Mouse (Mus musculus) kidney, adult 11 months (tissue): ENCODE measurements around the gene Slc12a6.

ENCODE experiments used
- DNase-seq: peaks from one replicate; pipeline ENCODE4 v3.0.0; 2022

Slc12a6 gene

DNA sequence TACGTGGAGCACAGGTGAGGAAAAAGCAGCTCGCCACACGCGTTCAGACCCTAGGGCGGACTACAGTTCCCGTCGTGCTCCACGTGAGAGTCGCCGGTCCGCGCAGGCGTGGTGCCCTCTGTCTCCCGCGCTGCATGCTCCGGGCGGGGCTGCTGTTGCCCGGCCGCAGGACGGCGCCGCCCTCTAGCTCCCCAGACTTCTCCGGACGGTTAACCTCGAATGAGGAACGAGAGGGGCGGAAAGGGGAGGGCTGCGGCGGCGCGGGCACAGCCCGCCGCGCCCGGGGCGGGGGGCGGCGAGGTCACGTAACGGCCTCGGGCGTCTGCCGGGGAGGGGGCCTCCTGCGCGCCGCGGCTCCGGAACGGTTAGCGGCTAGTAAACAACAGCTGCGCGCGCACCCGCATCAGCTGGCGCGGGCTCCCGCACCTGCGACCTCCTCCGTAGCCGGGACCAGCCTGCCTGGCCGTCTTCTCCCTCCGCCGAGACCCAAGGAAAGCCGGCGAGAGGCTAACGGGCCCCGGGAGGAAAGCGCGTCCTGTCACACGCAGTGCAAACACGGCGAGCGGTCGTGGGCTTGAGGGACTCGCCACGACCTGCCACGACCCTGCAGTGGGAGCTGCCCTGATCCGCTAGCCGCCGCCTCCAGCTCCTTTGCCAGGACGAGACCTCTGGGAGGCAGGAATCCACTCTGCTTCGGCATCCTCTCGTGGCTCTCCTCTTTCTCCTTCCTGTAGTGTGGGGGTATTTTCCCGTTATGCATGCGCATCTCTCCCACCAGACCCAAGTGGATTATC lies at the start of gene Slc12a6:
Gene Slc12a6, plus strand, starts transcription at position 378 of the 794 bp plus-strand sequence.
- DNase-seq, result peak; percentile 93

DNA sequence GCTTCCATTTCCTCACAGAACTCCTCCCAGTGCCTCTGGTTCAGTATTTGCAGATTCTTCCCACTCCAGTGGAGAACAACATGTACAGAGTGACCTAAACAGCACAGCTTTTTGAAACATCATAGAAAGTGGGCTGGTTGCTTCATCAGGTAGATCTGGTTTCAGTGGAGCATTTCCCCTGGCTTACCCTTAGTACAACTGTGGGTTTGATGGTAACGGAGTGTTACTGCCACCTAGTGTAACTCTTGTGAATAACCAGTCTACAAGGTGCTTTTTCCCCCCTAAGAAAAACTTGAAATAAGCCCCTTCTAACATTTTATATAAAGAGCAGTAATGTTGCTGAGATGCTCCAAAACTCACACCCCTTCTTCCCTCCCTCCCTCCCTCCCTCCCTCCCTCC lies 49.6 kb upstream of the Slc12a6 start:
- DNase-seq, result no peak

DNA sequence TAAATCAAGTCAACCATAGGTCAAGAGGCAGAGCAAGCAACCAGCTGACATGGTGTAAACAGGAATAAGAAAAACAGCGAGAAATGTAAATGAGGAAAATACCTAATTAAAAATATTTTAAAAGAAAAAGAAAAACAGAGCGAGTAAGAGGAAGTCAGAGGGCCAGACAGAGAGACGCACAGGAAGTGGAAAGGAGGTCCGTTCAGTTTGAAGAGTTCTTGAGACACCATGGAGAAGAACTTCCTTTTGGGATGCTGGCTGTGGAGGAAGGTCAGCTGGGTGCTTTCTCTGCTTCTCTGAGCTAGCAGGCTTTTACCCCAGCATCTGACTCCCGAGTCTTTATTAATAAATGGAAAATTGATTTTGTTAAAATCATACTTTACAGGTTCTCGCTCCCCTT lies 48.0 kb upstream of the Slc12a6 start:
- DNase-seq, result no peak

DNA sequence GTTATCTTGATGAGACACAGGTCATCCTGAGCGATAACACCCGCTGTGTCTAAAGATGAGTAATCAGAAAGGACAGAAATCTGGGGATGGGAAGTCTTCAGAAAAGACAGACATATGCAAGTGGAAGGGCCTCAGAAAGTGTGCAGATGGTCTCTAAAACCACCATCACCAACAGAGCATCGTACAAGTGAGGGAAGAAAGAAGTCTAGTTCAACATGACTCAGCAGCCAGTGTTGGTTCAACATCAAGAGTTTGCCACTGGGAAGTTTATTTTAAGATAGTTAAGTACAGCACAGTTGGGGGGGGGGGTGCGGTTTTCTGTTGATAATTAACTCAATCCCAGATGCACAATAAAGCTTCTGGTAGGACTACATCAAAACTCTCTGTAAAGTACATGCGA lies 44.7 kb upstream of the Slc12a6 start:
- DNase-seq, result no peak

GRCm38 (mm10) chr2:112222607-112223006 lies 43.0 kb upstream of the Slc12a6 start:
- no peak for DNase-seq

- no peak for DNase-seq
Measured at GRCm38 (mm10) chr2:112224356-112224755, 41.3 kb upstream of the Slc12a6 start.

DNA sequence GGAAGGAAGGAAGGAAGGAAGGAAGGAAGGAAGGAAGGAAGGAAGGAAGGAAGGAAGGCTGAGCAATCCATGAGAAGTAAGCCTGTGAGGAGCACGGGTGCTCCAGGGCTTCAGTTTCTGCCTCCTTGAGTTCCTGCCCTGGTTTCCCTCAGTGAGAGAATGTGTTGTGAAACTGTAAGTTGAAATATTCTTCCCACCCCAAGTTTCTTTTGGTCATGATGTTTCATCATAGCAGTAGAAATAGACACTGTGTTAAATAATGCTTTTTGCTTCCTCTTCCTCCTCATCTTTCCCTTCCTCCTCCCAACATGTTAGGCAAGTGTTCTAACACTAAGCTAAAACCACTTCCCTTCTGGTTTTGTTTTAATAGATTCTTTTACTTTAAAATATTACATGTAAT lies 33.0 kb upstream of the Slc12a6 start:
- DNase-seq, result no peak

- no peak for DNase-seq
Measured at GRCm38 (mm10) chr2:112236620-112237019, 29.0 kb upstream of the Slc12a6 start.

DNA sequence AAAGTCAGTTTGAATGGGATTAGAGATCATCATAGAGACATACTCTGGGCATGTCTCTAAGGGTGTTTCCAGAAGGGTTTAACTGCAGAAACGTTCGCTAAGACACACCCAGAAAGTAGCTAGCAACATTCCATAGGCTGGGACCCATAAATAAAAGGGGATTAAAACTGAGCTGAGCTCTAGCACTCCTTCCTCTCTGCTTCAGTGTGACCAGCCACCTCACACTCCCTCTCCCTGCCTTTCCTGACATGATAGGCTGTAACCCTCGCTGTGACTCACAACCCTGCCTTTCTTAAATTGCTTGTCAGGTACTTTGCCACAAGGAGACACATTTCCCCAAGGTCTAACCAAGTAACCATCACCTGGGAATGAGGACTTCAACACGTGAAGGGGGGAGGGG lies 27.6 kb upstream of the Slc12a6 start:
- DNase-seq, result no peak

DNA sequence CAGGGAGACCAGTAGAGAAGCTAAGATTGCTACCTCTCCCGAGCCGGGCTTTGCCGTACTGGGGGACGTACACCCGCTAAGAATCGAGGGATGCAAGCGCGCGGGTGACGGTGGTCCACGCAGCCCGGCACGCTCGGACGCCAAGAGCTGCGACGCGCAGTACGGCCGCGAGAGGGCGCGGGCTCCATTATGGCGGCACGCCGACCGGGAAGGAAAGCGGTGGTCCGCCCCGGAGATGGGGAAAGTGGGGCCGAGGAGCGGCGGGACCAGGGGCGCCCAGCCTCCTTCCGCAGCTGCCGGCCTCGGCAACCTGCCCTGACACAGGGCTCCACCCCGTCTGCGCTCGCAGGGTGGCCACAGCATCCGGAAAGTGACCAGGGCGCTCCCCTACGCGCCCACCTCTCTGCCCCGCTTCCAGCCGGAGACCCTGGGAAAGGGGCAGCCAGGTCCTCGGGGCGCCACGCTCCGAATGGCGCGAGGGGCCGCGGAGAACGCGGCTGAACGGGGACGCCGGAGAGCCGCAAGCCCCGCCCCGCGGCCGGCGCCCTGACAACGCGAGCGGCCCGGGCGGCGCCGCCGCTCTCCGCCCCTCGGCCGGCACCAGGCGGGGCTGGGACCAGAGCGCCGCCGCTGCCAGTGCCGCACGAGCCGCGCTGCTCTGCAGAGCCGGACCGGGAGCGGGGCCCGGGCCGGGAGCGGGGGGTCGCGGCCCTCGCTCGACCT lies 26.3 kb upstream of the Slc12a6 start, which contains the start of gene Lpcat4:
Gene Lpcat4, plus strand, starts transcription at position 257 of the 723 bp plus-strand sequence.
- DNase-seq, result peak; percentile 79

GRCm38 (mm10) chr2:112239935-112240721 lies 25.5 kb upstream of the Slc12a6 start:
- no peak for DNase-seq

- no peak for DNase-seq
Measured at GRCm38 (mm10) chr2:112241787-112242186, 23.8 kb upstream of the Slc12a6 start.

- no peak for DNase-seq
Measured at GRCm38 (mm10) chr2:112245307-112245706, 20.3 kb upstream of the Slc12a6 start.

- no peak for DNase-seq
Measured at GRCm38 (mm10) chr2:112246193-112246592, 19.4 kb upstream of the Slc12a6 start.

DNA sequence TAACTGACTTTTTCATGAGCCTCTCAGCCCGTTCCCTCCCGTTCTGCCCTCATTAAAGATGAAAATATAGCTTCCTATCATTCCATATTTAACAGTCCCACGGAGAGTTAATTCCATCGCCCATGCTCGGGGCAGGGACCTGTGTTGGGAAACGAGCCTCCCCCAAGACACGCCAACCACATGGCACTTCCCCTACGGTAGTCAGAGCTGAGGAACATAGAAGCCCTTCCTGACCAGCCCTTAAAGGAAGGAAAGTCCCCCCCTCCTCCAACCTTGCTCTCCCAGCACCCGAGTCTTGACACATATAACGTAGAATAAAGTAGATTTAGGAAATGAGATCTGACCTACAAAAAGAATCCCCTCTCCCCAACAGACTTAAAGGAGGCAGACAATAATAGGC lies 18.3 kb upstream of the Slc12a6 start:
- DNase-seq, result no peak

DNA sequence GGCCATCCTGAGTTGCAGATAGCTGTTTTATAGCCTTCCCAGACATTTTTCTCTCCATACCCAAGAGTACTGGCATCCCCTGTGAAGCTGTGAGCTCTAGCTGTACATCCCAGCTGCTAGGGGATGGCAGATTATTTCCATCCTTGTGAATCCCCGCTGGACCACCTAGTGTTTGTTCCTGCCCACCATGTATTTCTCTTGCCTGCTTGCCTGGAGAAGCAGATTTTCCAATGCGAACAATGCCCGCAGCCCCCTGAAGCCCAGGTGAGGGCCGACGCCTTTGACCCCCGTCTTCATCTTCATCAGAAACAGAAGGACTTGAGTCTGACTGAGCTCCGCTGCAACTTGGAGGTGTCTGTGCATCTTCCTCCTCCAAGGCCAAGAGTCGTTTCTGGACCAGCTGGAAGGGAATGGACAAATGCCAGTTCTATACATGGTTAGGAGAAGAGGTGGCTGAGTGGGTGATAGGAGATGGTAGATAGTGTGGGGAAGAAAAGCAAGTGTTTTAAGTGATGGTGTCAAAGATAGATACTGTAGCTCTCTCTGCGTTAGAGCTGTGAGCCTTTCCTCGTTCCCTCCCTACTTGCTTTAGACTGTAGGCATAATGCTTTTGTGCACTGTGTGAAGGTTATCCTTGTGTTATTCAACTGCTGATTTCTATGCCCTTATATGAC lies 15.7 kb upstream of the Slc12a6 start:
- DNase-seq, result no peak

- no peak for DNase-seq
Measured at GRCm38 (mm10) chr2:112254675-112255515, 10.7 kb upstream of the Slc12a6 start.

GRCm38 (mm10) chr2:112259241-112259962 lies 6.2 kb upstream of the Slc12a6 start, which contains the start of gene Nutm1:
TSS of gene Nutm1 (minus strand) at chr2:112259291.
- no peak for DNase-seq

DNA sequence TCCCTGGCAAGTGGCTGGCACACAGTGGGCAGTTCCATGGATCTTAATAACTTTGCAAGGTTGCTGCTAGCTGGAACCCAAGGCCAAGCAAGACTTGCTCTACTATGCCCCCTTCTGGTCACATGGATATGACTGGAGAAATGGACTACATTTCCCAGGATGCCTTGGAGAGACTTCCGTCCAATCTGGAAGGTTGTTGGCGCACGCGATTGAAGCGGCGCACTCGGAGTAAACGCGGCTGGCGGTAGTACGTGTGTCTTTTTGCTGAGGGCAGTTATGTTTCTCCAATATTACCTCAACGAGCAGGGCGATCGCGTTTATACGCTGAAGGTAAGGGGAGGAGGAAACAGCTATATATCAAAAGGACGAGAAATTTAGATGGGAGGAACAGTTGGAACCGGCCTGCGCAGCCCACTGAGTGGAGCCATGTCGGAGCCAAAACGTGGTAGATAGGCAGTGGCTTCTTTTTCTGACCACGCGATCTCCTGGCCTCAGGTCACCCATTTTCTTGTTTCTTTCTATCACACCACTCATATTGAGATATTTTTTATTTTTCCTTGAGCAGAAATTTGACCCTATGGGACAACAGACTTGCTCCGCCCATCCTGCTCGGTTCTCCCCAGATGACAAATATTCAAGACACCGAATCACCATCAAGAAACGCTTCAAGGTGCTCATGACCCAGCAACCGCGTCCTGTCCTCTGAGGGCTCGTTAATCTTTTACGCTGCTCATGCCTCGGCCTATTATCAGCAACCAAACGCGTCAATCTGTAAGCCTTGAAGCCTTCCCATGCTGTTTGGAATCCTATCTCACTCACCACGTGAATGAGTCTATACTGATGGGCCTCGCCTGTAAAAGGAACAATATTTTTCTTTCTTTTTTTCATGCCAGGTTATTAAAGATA lies 3.6 kb upstream of the Slc12a6 start, which contains the start of gene Nop10:
Gene Nop10, plus strand, starts transcription at position 179 of the 906 bp plus-strand sequence.
- DNase-seq, result peak; percentile 82

DNA sequence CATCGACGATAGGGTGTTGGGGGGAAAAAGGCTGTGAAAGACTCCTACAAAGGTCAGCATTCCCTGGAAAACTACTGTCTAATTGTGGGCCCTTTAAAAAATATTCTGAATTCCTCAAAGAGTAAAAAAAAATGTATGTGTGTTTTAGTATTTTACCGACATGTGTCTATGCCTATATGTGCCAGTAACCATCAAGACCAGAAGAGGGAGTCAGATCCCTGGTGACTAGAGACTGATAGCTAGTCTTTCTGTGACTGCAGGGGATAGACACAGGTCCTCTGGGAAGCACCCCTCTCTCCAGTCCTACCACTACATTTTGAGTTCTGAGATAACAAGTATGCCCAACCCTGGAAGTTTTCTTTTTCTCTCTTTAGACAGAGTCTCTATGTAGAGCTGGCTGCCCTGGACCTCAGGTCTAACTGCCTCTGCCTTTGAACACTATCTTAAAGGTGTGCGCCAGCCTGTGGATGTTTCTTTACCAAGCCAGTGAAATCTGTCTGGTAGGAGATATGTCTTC lies 2.8 kb upstream of the Slc12a6 start:
- DNase-seq, result no peak
